In the genomic region with DNA sequence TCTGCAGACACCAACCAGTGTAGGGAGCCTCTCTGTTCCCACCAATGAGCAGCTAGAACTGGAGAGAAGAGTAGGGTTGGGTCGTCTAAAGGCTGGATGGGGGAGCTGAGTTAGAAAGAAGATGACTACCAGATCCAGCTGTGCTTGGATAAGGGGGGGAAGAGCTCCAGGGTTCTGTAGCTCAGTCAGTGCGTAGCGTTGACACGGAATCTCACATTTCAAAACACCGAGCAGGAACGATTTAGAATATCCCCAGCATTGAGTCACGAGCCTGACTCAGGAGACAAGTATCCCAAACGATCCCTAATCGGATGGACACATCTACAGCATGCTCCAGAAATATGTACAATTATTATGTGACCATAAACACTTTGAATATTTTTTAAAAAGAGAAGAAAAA, we compare ENCODE assay signal across 25 mouse cellular contexts.
DNase-seq lines count a peak whose midpoint lies in the region; ATAC-seq and TF ChIP-seq lines count a peak whose summit lies in the region.
"Had no signal": no experiment of that assay in that cellular context is flagged by ENCODE, and none has a peak within 500 bp of the region (broad histone marks: within the 10 kb centered on the region; RNA-seq: fewer than 3 reads in every experiment).

No protein-coding gene starts in this region.

- H3K4me3 ChIP-seq in embryonic facial prominence, embryonic 11.5 days (ENCODE audit: low read depth, low read length), result no peak overlapping the region
- H3K4me3 ChIP-seq in embryonic facial prominence, embryonic 10.5 days, result no peak overlapping the region
- H3K4me3 ChIP-seq in midbrain, embryonic 13.5 days (replicated peaks), result no peak overlapping the region
- no peak overlapping the region for H3K4me3 ChIP-seq in midbrain, embryonic 16.5 days (ENCODE audit: low read depth, low read length)
- no peak overlapping the region for H3K4me3 ChIP-seq in embryonic fibroblast, embryonic 13.5 days (ENCODE audit: insufficient read depth, low read length)
- H3K4me3 ChIP-seq: embryonic facial prominence, embryonic 13.5 days; forebrain, embryonic 15.5 days; hindbrain, embryonic 10.5 days; intestine, embryonic 15.5 days; midbrain, embryonic 10.5 days; neural tube, embryonic 15.5 days; stomach, embryonic 15.5 days had no signal

- no peak for TF ChIP-seq CTCF in embryonic fibroblast, embryonic 13.5 days (IDR thresholded peaks at IDR 0.05; ENCODE audit: borderline replicate concordance, insufficient read depth, low read length)

- no peaks in the 10 kb centered on the region for H3K9me3 ChIP-seq in embryonic facial prominence, embryonic 11.5 days (replicated peaks; ENCODE audit: control insufficient read depth, low read length)
- H3K9me3 ChIP-seq in embryonic facial prominence, embryonic 10.5 days, result no peaks in the 10 kb centered on the region
- H3K9me3 ChIP-seq in midbrain, embryonic 13.5 days, result no peaks in the 10 kb centered on the region
- H3K9me3 ChIP-seq in midbrain, embryonic 16.5 days (replicated peaks; ENCODE audit: control insufficient read depth, low read length, poor library complexity, severe bottlenecking), result no peaks in the 10 kb centered on the region
- H3K9me3 ChIP-seq: embryonic facial prominence, embryonic 13.5 days; forebrain, embryonic 15.5 days; hindbrain, embryonic 10.5 days; intestine, embryonic 15.5 days; midbrain, embryonic 10.5 days; neural tube, embryonic 15.5 days; stomach, embryonic 15.5 days had no signal

- TF ChIP-seq POLR2A in embryonic fibroblast, embryonic 13.5 days (IDR thresholded peaks at IDR 0.05; ENCODE audit: low read depth, low read length), result no peak

- DNase-seq in embryonic facial prominence, embryonic 11.5 days (ENCODE audit: low spot score), result peak; percentile 34
- DNase-seq in embryonic facial prominence, embryonic 10.5 days (ENCODE audit: low spot score), result no peak
- no peak for DNase-seq in urinary bladder, adult 18-20 months (ENCODE audit: low spot score in 2 of 2)
- no peak for DNase-seq in right cerebral cortex, postnatal 4 days
- DNase-seq: adrenal gland, adult 2 months; cerebellum, adult 11 months; cerebellum, adult 9-10 months; kidney, adult 2 months; layer of hippocampus, adult 9-11 months; lung, adult 2 months; right cerebral cortex, postnatal 14 days had no signal

- no peaks in the 10 kb centered on the region for H3K4me1 ChIP-seq in embryonic facial prominence, embryonic 11.5 days (ENCODE audit: control insufficient read depth, insufficient read depth, low read length)
- H3K4me1 ChIP-seq in embryonic facial prominence, embryonic 10.5 days, result peaks cover 11% of the 10 kb centered on the region
- H3K4me1 ChIP-seq in midbrain, embryonic 13.5 days (replicated peaks), result no peaks in the 10 kb centered on the region
- peaks cover under 1% of the 10 kb centered on the region; the same call in 1 of the 2 replicates for H3K4me1 ChIP-seq in midbrain, embryonic 16.5 days (ENCODE audit: control insufficient read depth, insufficient read depth, low read length)
- peaks cover 15% of the 10 kb centered on the region for H3K4me1 ChIP-seq in embryonic fibroblast, embryonic 13.5 days (ENCODE audit: control insufficient read depth, insufficient read depth, low read length)
- H3K4me1 ChIP-seq: forebrain, embryonic 15.5 days; intestine, embryonic 15.5 days; midbrain, embryonic 10.5 days; neural tube, embryonic 15.5 days; stomach, embryonic 15.5 days had no signal

- no peak overlapping the region for H3K4me2 ChIP-seq in embryonic facial prominence, embryonic 11.5 days (ENCODE audit: low read depth, low read length)
- no peak overlapping the region for H3K4me2 ChIP-seq in midbrain, embryonic 13.5 days (replicated peaks)
- no peak overlapping the region for H3K4me2 ChIP-seq in midbrain, embryonic 16.5 days (ENCODE audit: low read length)
- H3K4me2 ChIP-seq: embryonic facial prominence, embryonic 13.5 days; forebrain, embryonic 15.5 days; intestine, embryonic 15.5 days; neural tube, embryonic 15.5 days; stomach, embryonic 15.5 days had no signal

- no peak overlapping the region for H3K9ac ChIP-seq in embryonic facial prominence, embryonic 11.5 days (replicated peaks; ENCODE audit: low read length)
- H3K9ac ChIP-seq in midbrain, embryonic 13.5 days (replicated peaks), result no peak overlapping the region
- H3K9ac ChIP-seq in midbrain, embryonic 16.5 days (ENCODE audit: low read depth, low read length), result no peak overlapping the region
- H3K9ac ChIP-seq: embryonic facial prominence, embryonic 13.5 days; forebrain, embryonic 15.5 days; intestine, embryonic 15.5 days; liver, embryonic 14.5 days; neural tube, embryonic 15.5 days; stomach, embryonic 15.5 days had no signal

- no peaks in the 10 kb centered on the region for H3K27me3 ChIP-seq in embryonic facial prominence, embryonic 11.5 days (ENCODE audit: control insufficient read depth, insufficient read depth, low read length)
- no peaks in the 10 kb centered on the region for H3K27me3 ChIP-seq in embryonic facial prominence, embryonic 10.5 days (replicated peaks; ENCODE audit: low read depth, poor library complexity, severe bottlenecking)
- H3K27me3 ChIP-seq in midbrain, embryonic 13.5 days, result no peaks in the 10 kb centered on the region
- H3K27me3 ChIP-seq in midbrain, embryonic 16.5 days (ENCODE audit: control insufficient read depth, insufficient read depth, low read depth, low read length), result no peaks in the 10 kb centered on the region
- H3K27me3 ChIP-seq: embryonic facial prominence, embryonic 13.5 days; forebrain, embryonic 15.5 days; intestine, embryonic 15.5 days; neural tube, embryonic 15.5 days; stomach, embryonic 15.5 days had no signal

- H3K36me3 ChIP-seq in embryonic facial prominence, embryonic 11.5 days (replicated peaks; ENCODE audit: control insufficient read depth, insufficient read depth, low read depth, low read length), result no peaks in the 10 kb centered on the region
- peaks cover 17% of the 10 kb centered on the region for H3K36me3 ChIP-seq in embryonic facial prominence, embryonic 10.5 days (replicated peaks)
- H3K36me3 ChIP-seq in midbrain, embryonic 13.5 days, result peaks cover 6% of the 10 kb centered on the region; the same call in 1 of the 2 replicates
- H3K36me3 ChIP-seq in midbrain, embryonic 16.5 days (ENCODE audit: control insufficient read depth, insufficient read depth, low read length), result peaks cover 4% of the 10 kb centered on the region; the same call in 1 of the 2 replicates
- H3K36me3 ChIP-seq: midbrain, embryonic 10.5 days; stomach, embryonic 15.5 days had no signal

- no peak overlapping the region for H3K27ac ChIP-seq in embryonic facial prominence, embryonic 11.5 days (replicated peaks; ENCODE audit: low read depth, low read length)
- H3K27ac ChIP-seq in embryonic facial prominence, embryonic 10.5 days (replicated peaks), result no peak overlapping the region
- no peak overlapping the region for H3K27ac ChIP-seq in midbrain, embryonic 13.5 days
- H3K27ac ChIP-seq in midbrain, embryonic 16.5 days (ENCODE audit: low read length), result no peak overlapping the region
- peak overlapping the region; percentile 76 for H3K27ac ChIP-seq in embryonic fibroblast, embryonic 13.5 days (ENCODE audit: insufficient read depth, low read length)
- H3K27ac ChIP-seq: embryonic facial prominence, embryonic 13.5 days; forebrain, embryonic 15.5 days; hindbrain, embryonic 10.5 days; hindbrain, postnatal 0 days; intestine, embryonic 15.5 days; liver, embryonic 14.5 days; midbrain, embryonic 10.5 days; neural tube, embryonic 15.5 days; stomach, embryonic 15.5 days had no signal

- WGBS in embryonic facial prominence, embryonic 11.5 days, result 46% methylated on average over 9 of the region's 9 CpGs
- WGBS in embryonic facial prominence, embryonic 10.5 days, result 60% methylated on average over 9 of the region's 9 CpGs
- 85% methylated on average over 9 of the region's 9 CpGs for WGBS in midbrain, embryonic 13.5 days
- WGBS in midbrain, embryonic 16.5 days, result 84% methylated on average over 9 of the region's 9 CpGs

- ATAC-seq in embryonic facial prominence, embryonic 11.5 days (replicated peaks; ENCODE audit: insufficient number of reproducible peaks, low FRiP score, low TSS enrichment, low read depth), result no peak; the same call in 1 of the 2 replicates
- ATAC-seq in midbrain, embryonic 13.5 days, result 0 out of 2 replicates have a peak, but pooled peaks have one; percentile 35
- ATAC-seq in midbrain, embryonic 16.5 days, result no peak
- ATAC-seq: activated CD4-positive, CD25-positive, alpha-beta regulatory T cell, adult 4 months; CD4-positive, CD25-positive, alpha-beta regulatory T cell, adult 4 months had no signal
